Mouse (Mus musculus): ENCODE measurements around the gene Canx.
"Not testable (repeated sequence)": the region's sequence is repeated elsewhere in the genome, so short reads cannot be mapped to it uniquely, and the experiment has no call there.

The Canx gene

GRCm38 (mm10) chr11:50325496-50326301 lies at the start of gene Canx:
Canx (minus strand) TSS chr11:50325673.
- DNase-seq = peak; percentile 98

- no peak for DNase-seq
Observed at GRCm38 (mm10) chr11:50374286-50375015, 49.0 kb upstream of the Canx start.

- DNase-seq = no peak
Observed at GRCm38 (mm10) chr11:50373621-50374020, 48.1 kb upstream of the Canx start.

- no peak for DNase-seq
Observed at GRCm38 (mm10) chr11:50373086-50373485, 47.6 kb upstream of the Canx start.

GRCm38 (mm10) chr11:50371911-50372310 lies 46.4 kb upstream of the Canx start:
- DNase-seq = no peak

- peak; percentile 75 for DNase-seq
Observed at GRCm38 (mm10) chr11:50371399-50371841, 45.9 kb upstream of the Canx start.

GRCm38 (mm10) chr11:50370969-50371368 lies 45.5 kb upstream of the Canx start:
- DNase-seq = no peak

GRCm38 (mm10) chr11:50369360-50369911 lies 44.0 kb upstream of the Canx start:
- DNase-seq = no peak

GRCm38 (mm10) chr11:50367531-50367930 lies 42.1 kb upstream of the Canx start:
- DNase-seq = no peak

GRCm38 (mm10) chr11:50365322-50365721 lies 39.8 kb upstream of the Canx start:
- no peak for DNase-seq

GRCm38 (mm10) chr11:50364548-50364947 lies 39.1 kb upstream of the Canx start:
- DNase-seq = peak; percentile 83

- DNase-seq = not testable (repeated sequence)
Observed at GRCm38 (mm10) chr11:50361282-50361681, 35.8 kb upstream of the Canx start.

GRCm38 (mm10) chr11:50358950-50359861 lies 33.7 kb upstream of the Canx start:
- peak; percentile 38 for DNase-seq

GRCm38 (mm10) chr11:50355395-50355794 lies 29.9 kb upstream of the Canx start:
- DNase-seq = no peak

- no peak for DNase-seq
Observed at GRCm38 (mm10) chr11:50354851-50355250, 29.4 kb upstream of the Canx start.

- DNase-seq = no peak
Observed at GRCm38 (mm10) chr11:50354162-50354561, 28.7 kb upstream of the Canx start, which contains the start of gene Cby3. Cby3 (plus strand) TSS chr11:50354462.

- no peak for DNase-seq
Observed at GRCm38 (mm10) chr11:50352177-50352576, 26.7 kb upstream of the Canx start.

GRCm38 (mm10) chr11:50346256-50347032 lies 21.0 kb upstream of the Canx start:
- DNase-seq = no peak

- DNase-seq = no peak
Observed at GRCm38 (mm10) chr11:50345486-50345885, 20.0 kb upstream of the Canx start.

GRCm38 (mm10) chr11:50336891-50337290 lies 11.4 kb upstream of the Canx start:
- no peak for DNase-seq

GRCm38 (mm10) chr11:50336126-50336525 lies 10.7 kb upstream of the Canx start:
- no peak for DNase-seq

- DNase-seq = no peak
Observed at GRCm38 (mm10) chr11:50333181-50333580, 7.7 kb upstream of the Canx start.

All from thymus, postnatal 14 days (tissue).